Mouse (Mus musculus): ENCODE measurements around the gene Hoxa10. TPM values are rescaled to one million over a fixed set of nuclear protein-coding genes. Genes with fewer than 3 reads are reported as not detected.

Gene Hoxa10
- polyA plus RNA-seq, 1 experiment, result 15.8 TPM

- no peaks in the 10 kb centered on the region for H3K79me2 ChIP-seq (ENCODE audit: control insufficient read depth, insufficient read depth)
- no peaks in the 10 kb centered on the region for H3K27me3 ChIP-seq (ENCODE audit: control insufficient read depth, insufficient read depth, insufficient read length)
- H3K4me2 ChIP-seq (ENCODE audit: low read depth), result no peak overlapping the region
- H3ac ChIP-seq (ENCODE audit: control insufficient read depth, insufficient read length), result no peak overlapping the region
- TF ChIP-seq MYOD1 (IDR thresholded peaks at IDR 0.05; ENCODE audit: control insufficient read depth in 1 of 3, insufficient read length in 2 of 3, low read depth in 2 of 3), result no peak
- no peak for TF ChIP-seq E2F4 (IDR thresholded peaks at IDR 0.05; ENCODE audit: insufficient read depth)
- no peak for TF ChIP-seq POLR2AphosphoS2 (IDR thresholded peaks at IDR 0.05; ENCODE audit: insufficient read length, low read depth)
- no peak for TF ChIP-seq TCF12 (IDR thresholded peaks at IDR 0.05; ENCODE audit: insufficient read depth, poor library complexity, severe bottlenecking)
- TF ChIP-seq TCF3 (IDR thresholded peaks at IDR 0.05; ENCODE audit: insufficient read length, low read depth), result no peak
- no peak for TF ChIP-seq POLR2A (IDR thresholded peaks at IDR 0.05; ENCODE audit: insufficient read length, low read depth)
- H3K4me3 ChIP-seq, result no peak overlapping the region
- no peaks in the 10 kb centered on the region for H3K36me3 ChIP-seq (ENCODE audit: control insufficient read depth, insufficient read depth)
These were observed 33.1 kb upstream of the Hoxa10 start for GRCm38 (mm10) chr6:52273656-52274280.

GRCm38 (mm10) chr6:52272766-52273655, 32.4 kb upstream of the Hoxa10 start:
- no peak overlapping the region for H3K4me3 ChIP-seq
- H3K27me3 ChIP-seq (ENCODE audit: control insufficient read depth, insufficient read depth, insufficient read length), result peaks cover 5% of the 10 kb centered on the region
- no peaks in the 10 kb centered on the region for H3K79me2 ChIP-seq (ENCODE audit: control insufficient read depth, insufficient read depth)
- H3ac ChIP-seq (ENCODE audit: control insufficient read depth, insufficient read length), result no peak overlapping the region
- TF ChIP-seq USF1 (IDR thresholded peaks at IDR 0.05; ENCODE audit: low read depth) (no peak), TCF12 (IDR thresholded peaks at IDR 0.05; ENCODE audit: insufficient read depth, poor library complexity, severe bottlenecking) (no peak), POLR2A (IDR thresholded peaks at IDR 0.05; ENCODE audit: insufficient read length, low read depth) (no peak), E2F4 (IDR thresholded peaks at IDR 0.05; ENCODE audit: insufficient read depth) (no peak), REST (IDR thresholded peaks at IDR 0.05; ENCODE audit: insufficient read depth, insufficient read length) (no peak), POLR2AphosphoS2 (IDR thresholded peaks at IDR 0.05; ENCODE audit: insufficient read length, low read depth) (no peak), MAX (IDR thresholded peaks at IDR 0.05; ENCODE audit: low read depth) (no peak), TCF3 (IDR thresholded peaks at IDR 0.05; ENCODE audit: insufficient read length, low read depth) (no peak), MYOG (IDR thresholded peaks at IDR 0.05; ENCODE audit: control insufficient read depth in 1 of 3, insufficient read depth in 1 of 3, insufficient read length in 2 of 3, low read depth in 2 of 3) (no peak), MYOD1 (IDR thresholded peaks at IDR 0.05; ENCODE audit: control insufficient read depth in 1 of 3, insufficient read length in 2 of 3, low read depth in 2 of 3) (no peak), CEBPB (IDR thresholded peaks at IDR 0.05; ENCODE audit: insufficient read depth, poor library complexity, severe bottlenecking) (no peak)
- no peaks in the 10 kb centered on the region for H3K36me3 ChIP-seq (ENCODE audit: control insufficient read depth, insufficient read depth)
- no peak overlapping the region for H3K4me2 ChIP-seq (ENCODE audit: low read depth)

GRCm38 (mm10) chr6:52270494-52271480, 30.1 kb upstream of the Hoxa10 start:
- H3K4me3 ChIP-seq, result no peak overlapping the region
- H3K4me2 ChIP-seq (ENCODE audit: low read depth), result no peak overlapping the region
- H3K36me3 ChIP-seq (ENCODE audit: control insufficient read depth, insufficient read depth), result no peaks in the 10 kb centered on the region

GRCm38 (mm10) chr6:52268756-52269155, 28.1 kb upstream of the Hoxa10 start:
- TF ChIP-seq TCF12 (IDR thresholded peaks at IDR 0.05; ENCODE audit: insufficient read depth, poor library complexity, severe bottlenecking) (no peak), MYOG (IDR thresholded peaks at IDR 0.05; ENCODE audit: control insufficient read depth in 1 of 3, insufficient read depth in 1 of 3, insufficient read length in 2 of 3, low read depth in 2 of 3) (no peak), CEBPB (IDR thresholded peaks at IDR 0.05; ENCODE audit: insufficient read depth, poor library complexity, severe bottlenecking) (no peak), USF1 (IDR thresholded peaks at IDR 0.05; ENCODE audit: low read depth) (no peak), POLR2A (IDR thresholded peaks at IDR 0.05; ENCODE audit: insufficient read length, low read depth) (no peak), MYOD1 (IDR thresholded peaks at IDR 0.05; ENCODE audit: control insufficient read depth in 1 of 3, insufficient read length in 2 of 3, low read depth in 2 of 3) (no peak), E2F4 (IDR thresholded peaks at IDR 0.05; ENCODE audit: insufficient read depth) (no peak), TCF3 (IDR thresholded peaks at IDR 0.05; ENCODE audit: insufficient read length, low read depth) (no peak), MAX (IDR thresholded peaks at IDR 0.05; ENCODE audit: low read depth) (no peak), SRF (IDR thresholded peaks at IDR 0.05; ENCODE audit: control insufficient read depth, insufficient read length, low read depth) (no peak), REST (IDR thresholded peaks at IDR 0.05; ENCODE audit: insufficient read depth, insufficient read length) (no peak), POLR2AphosphoS2 (IDR thresholded peaks at IDR 0.05; ENCODE audit: insufficient read length, low read depth) (no peak)
- no peak overlapping the region for H3K4me2 ChIP-seq (ENCODE audit: low read depth)
- H3K79me2 ChIP-seq (ENCODE audit: control insufficient read depth, insufficient read depth), result no peaks in the 10 kb centered on the region
- H3K4me3 ChIP-seq, result no peak overlapping the region
- H3K27me3 ChIP-seq (ENCODE audit: control insufficient read depth, insufficient read depth, insufficient read length), result peaks cover 19% of the 10 kb centered on the region
- H3ac ChIP-seq (ENCODE audit: control insufficient read depth, insufficient read length), result no peak overlapping the region
- H3K36me3 ChIP-seq (ENCODE audit: control insufficient read depth, insufficient read depth), result no peaks in the 10 kb centered on the region

More at GRCm38 (mm10) chr6:52270494-52271480, 30.1 kb upstream of the Hoxa10 start:
- peaks cover 12% of the 10 kb centered on the region for H3K27me3 ChIP-seq (ENCODE audit: control insufficient read depth, insufficient read depth, insufficient read length)
- no peak overlapping the region for H3ac ChIP-seq (ENCODE audit: control insufficient read depth, insufficient read length)
- no peak for TF ChIP-seq USF1 (IDR thresholded peaks at IDR 0.05; ENCODE audit: low read depth)
- TF ChIP-seq E2F4 (IDR thresholded peaks at IDR 0.05; ENCODE audit: insufficient read depth), result no peak
- TF ChIP-seq MYOD1 (IDR thresholded peaks at IDR 0.05; ENCODE audit: control insufficient read depth in 1 of 3, insufficient read length in 2 of 3, low read depth in 2 of 3), result no peak
- no peak for TF ChIP-seq REST (IDR thresholded peaks at IDR 0.05; ENCODE audit: insufficient read depth, insufficient read length)
- no peak for TF ChIP-seq SRF (IDR thresholded peaks at IDR 0.05; ENCODE audit: control insufficient read depth, insufficient read length, low read depth)
- no peak for TF ChIP-seq TCF12 (IDR thresholded peaks at IDR 0.05; ENCODE audit: insufficient read depth, poor library complexity, severe bottlenecking)
- TF ChIP-seq MAX (IDR thresholded peaks at IDR 0.05; ENCODE audit: low read depth), result no peak
- no peak for TF ChIP-seq POLR2A (IDR thresholded peaks at IDR 0.05; ENCODE audit: insufficient read length, low read depth)
- H3K79me2 ChIP-seq (ENCODE audit: control insufficient read depth, insufficient read depth), result no peaks in the 10 kb centered on the region
